ENCODE assay signal across 18 mouse cellular contexts in the genomic region with DNA sequence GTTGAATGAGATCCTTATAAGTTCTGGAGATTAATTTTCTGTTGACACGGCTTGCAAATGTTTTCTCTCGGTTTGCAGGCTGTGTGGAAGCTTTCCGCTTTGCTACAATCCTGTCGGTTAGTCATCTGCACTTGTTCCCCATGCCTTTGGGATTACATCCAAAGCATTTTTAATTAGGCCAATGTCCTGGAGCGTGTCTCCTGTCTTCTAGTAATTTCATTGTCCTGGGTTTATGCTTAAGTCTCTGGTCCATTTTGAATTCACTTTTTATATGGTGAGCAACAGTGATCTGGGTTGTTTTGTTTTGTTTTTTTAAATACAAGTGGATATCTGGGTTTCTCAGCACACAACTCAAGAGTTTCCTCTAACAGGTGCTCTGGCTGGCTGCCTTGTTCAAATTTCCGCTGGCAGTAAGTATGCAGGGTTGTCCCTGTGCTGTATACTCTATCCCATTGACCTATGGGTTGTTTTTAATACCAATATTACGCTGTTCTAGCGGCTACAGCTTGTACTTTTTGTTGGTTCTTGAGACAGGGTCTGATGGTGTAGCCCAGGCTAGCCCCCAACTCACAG.
DNase-seq lines count a peak whose midpoint lies in the region; ATAC-seq and TF ChIP-seq lines count a peak whose summit lies in the region.
"Had no signal": no experiment of that assay in that cellular context is flagged by ENCODE, and none has a peak within 500 bp of the region (broad histone marks: within the 10 kb centered on the region; RNA-seq: fewer than 3 reads in every experiment).

No protein-coding gene starts in this region.

- DNase-seq in gastrocnemius, adult 18-20 months (ENCODE audit: low spot score): peak; percentile 57
- DNase-seq in gastrocnemius, postnatal 4 days (ENCODE audit: low spot score in 2 of 2): no peak
- peak; percentile 0 for DNase-seq in ovary, postnatal 36 days (ENCODE audit: low spot score)
- no peak for DNase-seq in ovary, adult 18-20 months (ENCODE audit: low spot score)
- DNase-seq in cerebellum, adult 2 months: peak; percentile 50 to 70
- DNase-seq in frontal cortex, postnatal 14 days (ENCODE audit: low spot score in 2 of 2): no peak
- DNase-seq: heart, adult 18-20 months; heart, postnatal 10 days; kidney, adult 11 months; layer of hippocampus, adult 9-11 months; liver; lung, embryonic 14.5 days; retina, postnatal 1 day; thymus, adult 18-20 months had no signal

- H3K27me3 ChIP-seq in cerebellum, adult 2 months (ENCODE audit: control insufficient read depth, insufficient read depth, low read length): no peaks in the 10 kb centered on the region
- H3K27me3 ChIP-seq in stomach, embryonic 16.5 days (ENCODE audit: control insufficient read depth, insufficient read depth, low read length): no peaks in the 10 kb centered on the region
- H3K27me3 ChIP-seq: embryonic facial prominence, embryonic 12.5 days had no signal

- 10% methylated on average over 8 of the region's 8 CpGs for WGBS in cerebellum, adult 2 months
- 76% methylated on average over 8 of the region's 8 CpGs for WGBS in stomach, embryonic 16.5 days

- H3K4me3 ChIP-seq in cerebellum, adult 2 months (replicated peaks; ENCODE audit: insufficient read depth, low read depth, low read length): no peak overlapping the region
- no peak overlapping the region for H3K4me3 ChIP-seq in stomach, embryonic 16.5 days (replicated peaks; ENCODE audit: low read length)
- H3K4me3 ChIP-seq: embryonic facial prominence, embryonic 12.5 days had no signal

- H3K4me1 ChIP-seq in cerebellum, adult 2 months (ENCODE audit: control insufficient read depth, insufficient read depth, low read length): peaks cover 40% of the 10 kb centered on the region
- H3K4me1 ChIP-seq in stomach, embryonic 16.5 days (ENCODE audit: control insufficient read depth, insufficient read depth, low read length): peaks cover 11% of the 10 kb centered on the region

- H3K4me2 ChIP-seq in stomach, embryonic 16.5 days (ENCODE audit: low read depth, low read length): no peak overlapping the region
- H3K4me2 ChIP-seq: embryonic facial prominence, embryonic 12.5 days; hindbrain, embryonic 14.5 days; lung, embryonic 14.5 days had no signal

- H3K9me3 ChIP-seq in stomach, embryonic 16.5 days (replicated peaks; ENCODE audit: control insufficient read depth, low read length): no peaks in the 10 kb centered on the region
- H3K9me3 ChIP-seq: embryonic facial prominence, embryonic 12.5 days had no signal

- TF ChIP-seq CTCF in cerebellum, adult 2 months (IDR thresholded peaks at IDR 0.05; ENCODE audit: borderline replicate concordance, insufficient read depth, low read depth, low read length): no peak

- no peak overlapping the region for H3K27ac ChIP-seq in cerebellum, adult 2 months (ENCODE audit: insufficient read depth, low read length)
- H3K27ac ChIP-seq in stomach, embryonic 16.5 days (ENCODE audit: low read length): peak overlapping the region; percentile 20; the same call in 1 of the 2 replicates
- H3K27ac ChIP-seq: embryonic facial prominence, embryonic 12.5 days; hindbrain, embryonic 14.5 days had no signal

- no peak for ATAC-seq in stomach, embryonic 16.5 days (ENCODE audit: insufficient read depth, low FRiP score)
- ATAC-seq in monocyte, adult 5-6 weeks (replicated peaks; ENCODE audit: insufficient number of reproducible peaks, low FRiP score, low TSS enrichment, poor library complexity, severe bottlenecking): no peak

- no peak for TF ChIP-seq POLR2A in cerebellum, adult 2 months (IDR thresholded peaks at IDR 0.05; ENCODE audit: borderline replicate concordance, insufficient read depth, low read length)

- no peaks in the 10 kb centered on the region for H3K36me3 ChIP-seq in stomach, embryonic 16.5 days (ENCODE audit: control insufficient read depth, insufficient read depth, low read length)
- H3K36me3 ChIP-seq: embryonic facial prominence, embryonic 12.5 days had no signal

- no peak overlapping the region for H3K9ac ChIP-seq in stomach, embryonic 16.5 days (ENCODE audit: low read length)
- H3K9ac ChIP-seq: embryonic facial prominence, embryonic 12.5 days; hindbrain, embryonic 14.5 days; lung, embryonic 14.5 days had no signal

Comparison
In these comparisons a context has a peak if more than half of its experiments do, and no peak if none do; other contexts are left out.
1. DNase-seq: peak in gastrocnemius, adult 18-20 months (single experiment), ovary, postnatal 36 days (single experiment) and cerebellum, adult 2 months (2 of 2); none in gastrocnemius, postnatal 4 days (0 of 2), ovary, adult 18-20 months (single experiment) and frontal cortex, postnatal 14 days (0 of 2).